Mouse (Mus musculus) hindbrain, embryonic 15.5 days (tissue): ENCODE data around the gene Sparc. TPM values are rescaled to one million over a fixed set of nuclear protein-coding genes. Genes with fewer than 3 reads are reported as not detected.

Experiments used
- ATAC-seq: fragments of 200-750 bp; cut with Nextera tagmentation; 2 replicates; pipeline ENCODE4 v1.8.0; 2017; ENCODE audit warnings: low read depth, moderate number of reproducible peaks, moderate TSS enrichment; ENCODE audit not compliant: low FRiP score
- H3K27ac ChIP-seq: fragments of 300-500 bp; sonication (generic); replicated peaks from 2 replicates; pipeline ENCODE4 v1.5.1; 2015; ENCODE audit warnings: mild to moderate bottlenecking, inconsistent platforms
- H3K27me3 ChIP-seq: fragments of 300-500 bp; sonication (generic); 2 replicates; pipeline ENCODE4 v1.6.1; 2015; ENCODE audit warnings: control low read depth, inconsistent platforms
- H3K36me3 ChIP-seq: fragments of 300-500 bp; sonication (generic); 2 replicates; pipeline ENCODE4 v1.6.1; 2015; ENCODE audit warnings: control low read depth, inconsistent platforms
- H3K4me1 ChIP-seq: fragments of 300-500 bp; sonication (generic); replicated peaks from 2 replicates; pipeline ENCODE4 v1.6.1; 2015; ENCODE audit warnings: control low read depth, inconsistent platforms
- H3K4me2 ChIP-seq: fragments of 300-500 bp; sonication (generic); 2 replicates; pipeline ENCODE4 v1.6.1; 2015; ENCODE audit warnings: moderate library complexity, mild to moderate bottlenecking, inconsistent platforms
- H3K4me3 ChIP-seq: fragments of 300-500 bp; sonication (generic); 2 replicates; pipeline ENCODE4 v1.5.1; 2015; ENCODE audit warnings: mild to moderate bottlenecking, inconsistent platforms
- H3K9ac ChIP-seq: fragments of 300-500 bp; sonication (generic); 2 replicates; pipeline ENCODE4 v1.6.1; 2015; ENCODE audit warnings: inconsistent platforms
- H3K9me3 ChIP-seq: fragments of 300-500 bp; sonication (generic); 2 replicates; pipeline ENCODE4 v1.6.1; 2016; ENCODE audit warnings: control low read depth, inconsistent platforms
- WGBS: fragments of 180-500 bp; shearing (Covaris S2); methylation state at CpG from one replicate; pipeline ENCODE4 v1.1.7; 2015; 5-methylcytosine and 5-hydroxymethylcytosine counted together
- polyA plus RNA-seq: library from polyadenylated mRNA; unstranded; fragments of >200 nt; fragmentation: Nextera tagmentation; extraction: Ambion mirVana; gene quantifications from 2 replicates; pipeline ENCODE4 v1.2.1, GENCODE M21; 2015

The Sparc gene
- polyA plus RNA-seq, 1 experiment from 2014 or later: 578 TPM

- WGBS: under 1% methylated on average over 17 of the region's 17 CpGs
- Histone ChIP-seq H3K9ac (peak overlapping the region; percentile 68), H3K4me2 (peak overlapping the region; percentile 79), H3K27me3 (no peaks in the 10 kb centered on the region), H3K4me1 (peaks cover 21% of the 10 kb centered on the region), H3K36me3 (no peaks in the 10 kb centered on the region), H3K4me3 (peak overlapping the region; percentile 66), H3K27ac (peak overlapping the region; percentile 69), H3K9me3 (no peaks in the 10 kb centered on the region)
- peak; percentile 81 for ATAC-seq
Measured at GRCm38 (mm10) chr11:55460559-55461018, 37.6 kb upstream of the Sparc start.

- H3K36me3 ChIP-seq: no peaks in the 10 kb centered on the region
- no peak for ATAC-seq
- peak overlapping the region; percentile 68 for H3K9ac ChIP-seq
- H3K4me3 ChIP-seq: peak overlapping the region; percentile 66
- H3K4me2 ChIP-seq: peak overlapping the region; percentile 79
- H3K27ac ChIP-seq: peak overlapping the region; percentile 69
- H3K9me3 ChIP-seq: no peaks in the 10 kb centered on the region
- no peaks in the 10 kb centered on the region for H3K27me3 ChIP-seq
- 40% methylated on average over 3 of the region's 3 CpGs for WGBS
- H3K4me1 ChIP-seq: peaks cover 21% of the 10 kb centered on the region
Measured at GRCm38 (mm10) chr11:55459850-55460558, 37.0 kb upstream of the Sparc start.

GRCm38 (mm10) chr11:55458501-55458900, 35.5 kb upstream of the Sparc start:
- WGBS: 59% methylated on average over 4 of the region's 4 CpGs
- no peak overlapping the region for H3K27ac ChIP-seq

GRCm38 (mm10) chr11:55455166-55455565, 32.2 kb upstream of the Sparc start:
- ATAC-seq: no peak
- Histone ChIP-seq H3K36me3 (peaks cover 8% of the 10 kb centered on the region; the same call in 1 of the 2 replicates), H3K4me2 (no peak overlapping the region), H3K9ac (no peak overlapping the region), H3K27ac (no peak overlapping the region), H3K4me1 (peaks cover 11% of the 10 kb centered on the region), H3K27me3 (no peaks in the 10 kb centered on the region), H3K4me3 (no peak overlapping the region), H3K9me3 (no peaks in the 10 kb centered on the region)
- WGBS: 68% methylated on average over 2 of the region's 2 CpGs

More at GRCm38 (mm10) chr11:55458501-55458900, 35.5 kb upstream of the Sparc start:
- Histone ChIP-seq H3K4me1 (peaks cover 21% of the 10 kb centered on the region), H3K9ac (no peak overlapping the region), H3K4me2 (no peak overlapping the region), H3K27me3 (no peaks in the 10 kb centered on the region), H3K4me3 (no peak overlapping the region), H3K36me3 (no peaks in the 10 kb centered on the region; the same call in 1 of the 2 replicates), H3K9me3 (no peaks in the 10 kb centered on the region)
- ATAC-seq: no peak

- no peak overlapping the region for H3K27ac ChIP-seq
- no peak for ATAC-seq
Measured at GRCm38 (mm10) chr11:55453640-55454039, 30.7 kb upstream of the Sparc start.

GRCm38 (mm10) chr11:55450311-55450710, 27.3 kb upstream of the Sparc start:
- Histone ChIP-seq H3K4me1 (no peaks in the 10 kb centered on the region), H3K9ac (no peak overlapping the region)

More at GRCm38 (mm10) chr11:55453640-55454039, 30.7 kb upstream of the Sparc start:
- Histone ChIP-seq H3K9ac (no peak overlapping the region), H3K4me3 (no peak overlapping the region), H3K36me3 (peaks cover 8% of the 10 kb centered on the region; the same call in 1 of the 2 replicates), H3K27me3 (no peaks in the 10 kb centered on the region), H3K4me2 (no peak overlapping the region), H3K4me1 (peaks cover 4% of the 10 kb centered on the region), H3K9me3 (no peaks in the 10 kb centered on the region)
- 88% methylated on average over 4 of the region's 4 CpGs for WGBS

GRCm38 (mm10) chr11:55449531-55449930, 26.5 kb upstream of the Sparc start:
- Histone ChIP-seq H3K36me3 (peaks cover 8% of the 10 kb centered on the region; the same call in 1 of the 2 replicates), H3K4me3 (no peak overlapping the region), H3K27ac (0 out of 2 replicates have a peak overlapping the region, but pooled peaks have one; percentile 10), H3K4me2 (no peak overlapping the region), H3K27me3 (no peaks in the 10 kb centered on the region), H3K4me1 (no peaks in the 10 kb centered on the region), H3K9ac (no peak overlapping the region), H3K9me3 (no peaks in the 10 kb centered on the region)
- no peak for ATAC-seq
- WGBS: 84% methylated on average over 7 of the region's 7 CpGs

More at GRCm38 (mm10) chr11:55450311-55450710, 27.3 kb upstream of the Sparc start:
- Histone ChIP-seq H3K27ac (0 out of 2 replicates have a peak overlapping the region, but pooled peaks have one; percentile 10), H3K4me2 (no peak overlapping the region), H3K4me3 (no peak overlapping the region), H3K36me3 (peaks cover 8% of the 10 kb centered on the region; the same call in 1 of the 2 replicates), H3K27me3 (no peaks in the 10 kb centered on the region), H3K9me3 (no peaks in the 10 kb centered on the region)
- 72% methylated on average over 4 of the region's 4 CpGs for WGBS
- no peak for ATAC-seq

- 0 out of 2 replicates have a peak, but pooled peaks cover 8% of the 10 kb centered on the region for H3K36me3 ChIP-seq
- no peak overlapping the region for H3K4me2 ChIP-seq
- WGBS: 24% methylated on average over 4 of the region's 4 CpGs
- no peaks in the 10 kb centered on the region for H3K9me3 ChIP-seq
- peak; percentile 70 for ATAC-seq
- no peaks in the 10 kb centered on the region for H3K4me1 ChIP-seq
- no peak overlapping the region for H3K27ac ChIP-seq
- H3K27me3 ChIP-seq: no peaks in the 10 kb centered on the region
- no peak overlapping the region for H3K9ac ChIP-seq
- no peak overlapping the region for H3K4me3 ChIP-seq
Measured at GRCm38 (mm10) chr11:55446579-55446978, 23.6 kb upstream of the Sparc start.

GRCm38 (mm10) chr11:55444772-55445171, 21.8 kb upstream of the Sparc start:
- WGBS: 4% methylated on average over 1 of the region's 1 CpGs
- Histone ChIP-seq H3K9me3 (no peaks in the 10 kb centered on the region), H3K27me3 (no peaks in the 10 kb centered on the region), H3K4me2 (no peak overlapping the region), H3K4me1 (no peaks in the 10 kb centered on the region), H3K36me3 (no peaks in the 10 kb centered on the region), H3K4me3 (no peak overlapping the region), H3K27ac (no peak overlapping the region), H3K9ac (no peak overlapping the region)
- 0 out of 2 replicates have a peak, but pooled peaks have one; percentile 2 for ATAC-seq

GRCm38 (mm10) chr11:55439718-55440117, 16.7 kb upstream of the Sparc start:
- Histone ChIP-seq H3K9ac (no peak overlapping the region), H3K27ac (no peak overlapping the region), H3K4me3 (no peak overlapping the region), H3K9me3 (no peaks in the 10 kb centered on the region), H3K4me1 (no peaks in the 10 kb centered on the region), H3K36me3 (no peaks in the 10 kb centered on the region), H3K4me2 (no peak overlapping the region), H3K27me3 (no peaks in the 10 kb centered on the region)
- 69% methylated on average over 5 of the region's 5 CpGs for WGBS
- no peak for ATAC-seq

- H3K9me3 ChIP-seq: no peaks in the 10 kb centered on the region
- H3K4me2 ChIP-seq: no peak overlapping the region
- no peaks in the 10 kb centered on the region for H3K36me3 ChIP-seq
- H3K27me3 ChIP-seq: no peaks in the 10 kb centered on the region
- H3K4me1 ChIP-seq: no peaks in the 10 kb centered on the region
- H3K9ac ChIP-seq: no peak overlapping the region
- ATAC-seq: no peak; the same call in 1 of the 2 replicates
- no peak overlapping the region for H3K4me3 ChIP-seq
- no peak overlapping the region for H3K27ac ChIP-seq
- WGBS: 38% methylated on average over 4 of the region's 4 CpGs
Measured at GRCm38 (mm10) chr11:55438031-55438430, 15.0 kb upstream of the Sparc start.

GRCm38 (mm10) chr11:55436089-55436488, 13.1 kb upstream of the Sparc start:
- Histone ChIP-seq H3K27ac (no peak overlapping the region), H3K4me2 (no peak overlapping the region), H3K9ac (no peak overlapping the region), H3K4me3 (no peak overlapping the region), H3K4me1 (no peaks in the 10 kb centered on the region), H3K36me3 (no peaks in the 10 kb centered on the region), H3K9me3 (no peaks in the 10 kb centered on the region), H3K27me3 (no peaks in the 10 kb centered on the region)
- 93% methylated on average over 6 of the region's 6 CpGs for WGBS
- ATAC-seq: no peak
